Mouse (Mus musculus) embryo, embryonic 10.5 days (tissue): ENCODE data around the gene Chst3.
"Not testable (repeated sequence)": the region's sequence is repeated elsewhere in the genome, so short reads cannot be mapped to it uniquely, and the experiment has no call there.

Experiments
- DNase-seq: peaks from one replicate; pipeline ENCODE4 v3.0.0-alpha.2; 2015; ENCODE audit warnings: low spot score

The Chst3 gene

GRCm38 (mm10) chr10:60196971-60197370, 22.1 kb downstream of the Chst3 start:
- no peak for DNase-seq

GRCm38 (mm10) chr10:60195087-60195486, 24.0 kb downstream of the Chst3 start:
- DNase-seq, result peak; percentile 39

- DNase-seq, result peak; percentile 85
Measured at GRCm38 (mm10) chr10:60193532-60194423, 25.3 kb downstream of the Chst3 start.

- DNase-seq, result peak; percentile 94
Measured at GRCm38 (mm10) chr10:60191796-60192195, 27.3 kb downstream of the Chst3 start.

GRCm38 (mm10) chr10:60189534-60190186, 29.4 kb downstream of the Chst3 start:
- DNase-seq, result no peak

GRCm38 (mm10) chr10:60186191-60186945, 32.7 kb downstream of the Chst3 start:
- no peak for DNase-seq

GRCm38 (mm10) chr10:60185023-60185709, 33.9 kb downstream of the Chst3 start:
- DNase-seq, result no peak

GRCm38 (mm10) chr10:60175306-60175705, 43.8 kb downstream of the Chst3 start:
- not testable (repeated sequence) for DNase-seq

GRCm38 (mm10) chr10:60174506-60174905, 44.6 kb downstream of the Chst3 start:
- DNase-seq, result no peak

GRCm38 (mm10) chr10:60173035-60173434, 46.0 kb downstream of the Chst3 start:
- DNase-seq, result no peak

- DNase-seq, result no peak
Measured at GRCm38 (mm10) chr10:60172306-60172705, 46.8 kb downstream of the Chst3 start.

GRCm38 (mm10) chr10:60171368-60171767, 47.7 kb downstream of the Chst3 start:
- DNase-seq, result no peak

- DNase-seq, result no peak
Measured at GRCm38 (mm10) chr10:60170326-60171089, 48.6 kb downstream of the Chst3 start.

GRCm38 (mm10) chr10:60168960-60169359, 50.1 kb downstream of the Chst3 start:
- DNase-seq, result no peak

GRCm38 (mm10) chr10:60168306-60168705, 50.8 kb downstream of the Chst3 start:
- no peak for DNase-seq

- DNase-seq, result no peak
Measured at GRCm38 (mm10) chr10:60166068-60166467, 53.0 kb downstream of the Chst3 start.

- DNase-seq, result no peak
Measured at GRCm38 (mm10) chr10:60164869-60165268, 54.2 kb downstream of the Chst3 start.

GRCm38 (mm10) chr10:60162973-60163255, 56.1 kb downstream of the Chst3 start:
- DNase-seq, result no peak

- not testable (repeated sequence) for DNase-seq
Measured at GRCm38 (mm10) chr10:60162184-60162972, 56.7 kb downstream of the Chst3 start.

GRCm38 (mm10) chr10:60161397-60161796, 57.7 kb downstream of the Chst3 start:
- DNase-seq, result not testable (repeated sequence)

- no peak for DNase-seq
Measured at GRCm38 (mm10) chr10:60158144-60158543, 60.9 kb downstream of the Chst3 start.
